Mouse (Mus musculus) cerebellum, postnatal 36 days (tissue): ENCODE measurements around the gene Il11.
A peak's percentile ranks its signal among the peaks of the same experiment; 100 is the strongest.
"Not testable (repeated sequence)": the region's sequence is repeated elsewhere in the genome, so short reads cannot be mapped to it uniquely, and the experiment has no call there.

Experiments
- DNase-seq, 2 experiments: peaks; one replicate each; pipeline ENCODE4 v3.0.0; 2021 to 2022; ENCODE audit warnings: mixed read lengths in 2 of 2

The Il11 gene

DNA sequence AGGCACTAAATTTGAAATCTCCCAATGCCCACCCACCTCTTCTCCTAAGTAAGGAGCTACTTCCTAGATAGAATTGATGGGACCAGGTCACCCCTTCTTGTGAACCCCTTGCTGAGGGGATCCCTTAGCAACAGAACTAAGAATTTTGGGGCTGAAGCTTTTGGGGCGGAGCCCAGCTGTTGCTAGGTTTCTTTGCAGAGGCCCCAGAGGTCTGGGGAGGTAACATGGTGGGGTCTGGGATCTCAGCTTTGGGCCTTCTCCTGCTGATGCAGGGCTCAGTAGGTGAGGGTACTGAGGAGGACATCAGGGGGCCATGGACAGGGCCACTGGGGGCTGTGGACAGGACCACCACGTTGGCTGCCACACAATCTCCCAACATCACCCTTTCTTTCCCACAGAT, at the start of gene Il11, which contains the start of gene Tmem190:
TSS of gene Il11 (minus strand) at position 101 of the 400 bp plus-strand sequence.
TSS of gene Tmem190 (plus strand) at position 179 of the 400 bp plus-strand sequence.
- no peak for DNase-seq

DNA sequence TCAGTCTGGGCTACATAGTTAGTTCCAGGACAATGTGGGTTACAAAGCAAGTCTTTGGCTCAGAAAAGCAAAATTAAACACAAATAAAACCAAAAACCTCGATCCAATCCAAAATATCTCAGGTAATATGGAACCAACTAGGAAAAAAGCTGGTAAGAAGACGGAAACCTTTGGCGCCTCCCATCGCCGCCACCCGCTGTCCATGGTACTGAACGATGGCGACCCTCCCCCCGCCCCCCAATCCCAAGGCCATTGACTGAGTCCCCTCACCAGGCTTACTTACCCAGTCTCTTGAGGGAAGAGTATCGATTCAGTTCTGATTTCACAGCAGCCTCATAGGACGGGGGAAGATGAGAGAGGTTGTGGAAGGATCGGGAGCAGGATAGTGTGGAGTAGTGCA, 47.8 kb upstream of the Il11 start:
- DNase-seq = no peak

GRCm38 (mm10) chr7:4825365-4825764, 42.7 kb upstream of the Il11 start:
- no peak for DNase-seq

DNA sequence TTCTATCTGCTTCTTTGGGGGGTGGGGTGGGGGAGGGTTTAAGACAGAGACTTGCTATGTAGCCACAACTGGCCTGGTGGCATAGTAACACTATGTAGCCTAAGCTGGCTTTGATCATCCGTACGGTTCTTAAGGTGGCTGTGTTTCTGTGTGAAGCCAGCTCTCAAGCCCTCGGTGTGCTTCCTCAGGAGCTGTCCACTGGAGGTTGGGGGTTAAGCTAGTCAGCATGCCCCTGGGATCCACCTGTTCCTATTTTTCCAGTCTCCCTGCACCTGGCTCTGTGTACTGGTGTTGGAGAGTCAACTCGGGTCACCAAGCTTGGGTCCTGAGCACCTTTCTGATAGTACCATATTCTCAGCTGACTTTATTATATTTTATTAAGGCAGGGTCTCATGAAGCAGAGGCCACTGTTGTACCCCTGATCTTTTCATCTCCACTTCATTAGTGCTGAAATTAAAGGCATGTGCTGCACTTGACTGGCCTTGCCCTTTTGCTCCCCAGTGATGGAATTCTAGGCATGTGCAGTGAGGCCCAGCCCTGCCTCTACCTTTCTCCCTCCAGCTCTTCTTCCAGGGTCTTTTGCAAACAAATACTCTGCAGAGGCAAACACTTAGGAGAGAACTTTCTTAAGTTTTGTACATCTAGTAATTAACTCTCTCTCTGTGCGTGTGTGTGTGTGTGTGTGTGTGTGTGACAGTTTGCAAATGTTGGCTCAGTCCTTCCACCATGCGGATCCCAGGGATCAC, 39.7 kb upstream of the Il11 start:
- no peak for DNase-seq

DNA sequence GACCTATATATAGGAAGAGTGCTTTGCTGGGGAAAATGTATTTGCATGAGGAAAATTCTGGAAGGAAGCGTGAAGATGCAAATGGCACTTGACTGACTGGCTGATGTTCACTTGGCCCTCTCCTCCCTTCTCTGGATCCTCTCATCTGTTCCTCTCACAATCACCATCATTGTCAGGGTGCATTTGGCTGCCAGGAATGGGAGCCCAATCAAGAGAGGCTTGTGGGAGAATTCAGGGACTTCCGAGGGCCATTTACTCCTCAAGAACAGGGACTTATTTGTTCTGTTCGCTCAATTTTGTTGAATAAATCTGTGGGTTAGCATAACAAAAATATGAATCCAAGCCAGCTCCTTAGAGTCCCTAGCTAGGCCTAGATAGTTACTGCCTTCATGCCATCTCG, 39.0 kb upstream of the Il11 start:
- no peak for DNase-seq

DNA sequence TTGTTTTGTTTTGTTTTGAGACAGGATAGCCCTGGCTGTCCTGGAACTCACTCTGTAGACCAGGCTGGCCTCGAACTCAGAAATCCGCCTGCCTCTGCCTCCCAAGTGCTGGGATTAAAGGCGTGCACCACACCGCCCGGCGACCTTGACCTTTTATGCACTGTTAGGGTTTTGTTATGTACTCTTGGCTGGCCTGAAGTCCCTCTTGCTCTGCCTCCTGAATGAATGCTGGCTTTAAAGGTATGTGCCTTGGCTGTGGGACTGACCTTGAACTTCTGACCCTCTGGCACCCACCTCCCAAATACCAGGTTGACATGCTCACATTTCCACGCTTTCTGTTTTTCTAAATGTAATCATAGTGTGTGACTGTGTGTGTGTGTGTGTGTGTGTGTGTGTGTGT, 38.3 kb upstream of the Il11 start:
- not testable (repeated sequence) for DNase-seq

GRCm38 (mm10) chr7:4816559-4816958, 33.9 kb upstream of the Il11 start:
- DNase-seq = no peak

DNA sequence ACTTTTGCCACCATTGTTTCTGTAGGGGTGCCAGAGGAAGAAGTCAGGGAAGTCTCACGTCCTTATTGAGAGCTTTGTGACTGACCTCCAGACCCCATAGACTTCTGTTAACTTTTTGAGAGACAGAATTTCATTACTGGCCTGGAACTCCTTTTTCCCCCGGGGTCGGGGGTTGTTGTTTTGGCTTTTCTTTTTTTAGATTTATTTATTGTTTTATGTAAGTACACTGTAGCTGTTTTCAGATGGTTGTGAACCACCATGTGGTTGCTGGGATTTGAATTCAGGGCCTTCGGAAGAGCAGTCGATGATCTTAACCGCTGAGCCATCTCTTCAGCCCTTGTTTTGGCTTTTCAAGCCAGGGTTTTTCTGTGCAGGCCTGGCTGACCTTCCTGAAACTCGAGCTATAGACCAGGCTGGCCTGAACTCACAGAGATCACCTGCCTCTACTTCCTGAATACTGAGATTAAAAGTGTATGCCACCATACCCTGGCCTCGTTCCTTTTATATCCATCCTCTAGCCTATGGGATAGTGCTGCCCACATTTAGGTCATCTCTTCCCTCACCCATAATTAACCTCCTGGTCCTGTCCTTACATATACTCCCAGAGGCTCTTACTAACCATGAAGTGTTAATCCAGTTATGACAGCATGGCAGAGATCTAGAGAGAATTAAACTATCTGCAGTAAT, 30.6 kb upstream of the Il11 start:
- DNase-seq = no peak

DNA sequence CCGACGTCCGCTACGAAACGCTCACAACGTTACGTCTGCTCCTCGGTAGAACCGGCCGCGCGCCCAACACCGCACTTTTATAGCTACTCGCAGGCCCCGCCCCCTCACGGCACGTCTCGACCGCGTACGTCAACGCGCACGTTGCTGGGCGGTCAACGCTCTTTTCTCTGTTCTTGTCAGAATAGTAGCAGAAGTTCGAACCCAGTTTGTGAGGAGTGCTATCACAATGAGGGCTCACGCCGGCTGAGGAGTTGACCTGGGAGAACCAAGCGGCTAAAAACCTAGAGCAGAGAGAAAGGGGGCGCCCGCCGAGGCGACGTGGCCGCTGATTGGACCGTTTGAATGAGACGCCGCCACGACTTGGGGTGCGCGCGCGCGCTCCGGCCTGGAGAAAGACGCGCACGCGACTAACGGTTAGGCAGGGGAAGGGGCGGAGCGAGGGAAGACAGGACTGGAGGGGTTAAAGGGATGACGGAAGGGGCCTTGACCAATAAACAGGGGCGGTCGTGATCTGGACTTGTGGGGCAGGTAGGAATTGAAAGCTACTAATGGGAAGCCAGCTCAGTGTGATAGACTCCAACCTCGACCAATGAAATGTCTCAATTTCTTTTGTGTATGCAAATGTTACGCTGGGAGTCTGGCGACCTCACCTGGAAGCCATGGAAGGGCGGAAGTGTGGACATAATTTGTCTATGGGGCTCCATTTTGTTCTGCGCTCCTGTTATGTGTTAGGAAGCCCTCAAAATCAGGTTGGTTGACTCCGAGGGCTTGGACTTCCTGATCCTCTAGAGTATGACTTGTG, 29.8 kb upstream of the Il11 start, which contains the start of gene Ube2s:
TSS of gene Ube2s (minus strand) at position 288 of the 802 bp plus-strand sequence.
- DNase-seq = peak; percentile 97

DNA sequence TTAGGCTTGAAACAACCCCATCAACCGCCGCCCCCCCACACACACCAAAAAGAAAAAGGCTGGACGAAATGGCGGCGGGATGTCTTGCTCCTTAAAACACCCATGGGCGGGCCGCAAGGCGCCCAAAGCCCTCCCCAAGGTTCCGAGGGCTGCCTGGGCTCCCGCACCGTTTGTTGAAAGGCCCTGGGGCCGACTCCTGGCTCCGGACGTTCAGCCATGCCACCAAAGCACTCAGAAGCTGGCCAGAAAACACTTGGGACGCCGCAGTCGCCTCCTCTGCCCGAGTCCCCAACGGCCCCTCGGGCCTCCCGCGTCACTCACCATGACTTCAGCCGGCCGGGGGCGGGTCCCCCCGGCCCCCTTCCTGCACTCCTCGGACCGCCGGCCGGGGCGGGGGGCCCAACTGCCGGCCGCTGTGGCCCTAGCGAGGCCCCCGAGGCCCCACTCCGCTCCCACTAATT, 29.2 kb upstream of the Il11 start:
- no peak for DNase-seq

GRCm38 (mm10) chr7:4811131-4811530, 28.5 kb upstream of the Il11 start:
- DNase-seq = not testable (repeated sequence)

DNA sequence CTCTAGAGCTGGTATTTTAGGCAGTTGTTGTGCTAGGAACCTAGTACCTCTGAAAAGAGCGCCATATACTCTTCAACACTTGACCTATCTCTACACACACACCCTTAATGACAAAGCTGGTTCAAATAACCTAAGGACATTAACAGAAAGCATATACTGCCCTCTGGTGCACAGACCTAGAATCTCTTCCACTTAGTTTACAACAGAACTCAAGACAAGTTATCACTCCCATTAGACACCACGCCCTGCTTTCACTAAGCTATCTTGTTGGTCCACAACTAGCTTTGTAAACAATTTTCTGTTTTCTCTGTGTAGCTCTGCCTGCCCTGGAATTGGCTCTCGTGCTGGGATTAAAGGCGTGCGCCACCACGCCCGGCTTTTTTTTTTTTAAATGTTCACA, 24.1 kb upstream of the Il11 start:
- DNase-seq = peak in 1 of 2 experiments; percentile 45

- no peak for DNase-seq
Measured at GRCm38 (mm10) chr7:4802247-4802646, 19.6 kb upstream of the Il11 start.

DNA sequence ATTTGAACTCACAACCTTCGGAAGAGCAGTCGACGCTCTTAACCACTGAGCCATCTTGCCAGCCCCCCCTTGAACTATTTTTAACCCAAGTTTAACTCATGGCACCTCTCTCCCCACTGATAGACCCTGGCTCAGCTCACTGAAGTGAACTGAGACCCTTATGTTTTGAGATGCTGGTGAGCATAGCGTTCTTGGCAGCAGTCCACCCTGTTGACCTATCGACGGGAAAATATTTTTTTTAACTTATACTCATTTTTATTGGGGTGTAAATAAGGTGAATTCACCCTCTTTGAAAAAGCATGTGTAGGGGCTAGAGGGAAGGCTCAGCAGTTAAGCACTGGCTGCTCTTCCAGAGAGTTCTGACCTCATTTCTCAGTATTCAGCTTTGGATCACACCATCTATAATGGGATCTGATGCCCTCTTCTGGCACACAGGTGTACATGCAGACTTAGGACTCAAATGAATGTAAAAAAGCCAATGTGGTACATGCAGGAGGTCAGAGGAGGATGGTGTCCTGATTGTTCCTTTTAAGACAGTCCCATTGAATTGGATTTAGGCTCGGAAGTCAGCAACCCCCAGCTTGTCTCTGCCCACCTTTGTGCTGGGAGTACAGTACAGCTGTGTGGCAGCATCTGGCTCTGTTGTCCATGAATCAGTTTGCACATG, 13.2 kb upstream of the Il11 start:
- DNase-seq = peak in 1 of 2 experiments; percentile 37

- DNase-seq = no peak
Measured at GRCm38 (mm10) chr7:4794631-4795168, 12.0 kb upstream of the Il11 start.

GRCm38 (mm10) chr7:4793674-4794073, 11.0 kb upstream of the Il11 start:
- no peak for DNase-seq

DNA sequence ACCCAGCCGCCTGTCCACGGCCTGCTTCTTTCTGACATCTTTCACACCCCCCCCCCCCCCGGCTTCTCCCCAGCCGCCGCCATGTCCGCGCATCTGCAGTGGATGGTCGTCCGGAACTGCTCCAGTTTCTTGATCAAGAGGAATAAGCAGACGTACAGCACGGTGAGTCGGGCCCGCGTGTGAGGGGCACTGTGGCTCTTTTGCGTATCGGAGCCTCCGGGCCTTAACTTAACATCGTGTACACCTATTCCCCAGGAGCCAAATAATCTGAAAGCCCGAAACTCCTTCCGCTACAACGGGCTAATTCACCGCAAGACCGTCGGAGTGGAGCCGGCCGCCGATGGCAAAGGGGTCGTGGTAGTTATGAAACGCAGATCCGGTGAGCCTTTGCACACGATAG, 10.6 kb upstream of the Il11 start:
- DNase-seq = not testable (repeated sequence)

DNA sequence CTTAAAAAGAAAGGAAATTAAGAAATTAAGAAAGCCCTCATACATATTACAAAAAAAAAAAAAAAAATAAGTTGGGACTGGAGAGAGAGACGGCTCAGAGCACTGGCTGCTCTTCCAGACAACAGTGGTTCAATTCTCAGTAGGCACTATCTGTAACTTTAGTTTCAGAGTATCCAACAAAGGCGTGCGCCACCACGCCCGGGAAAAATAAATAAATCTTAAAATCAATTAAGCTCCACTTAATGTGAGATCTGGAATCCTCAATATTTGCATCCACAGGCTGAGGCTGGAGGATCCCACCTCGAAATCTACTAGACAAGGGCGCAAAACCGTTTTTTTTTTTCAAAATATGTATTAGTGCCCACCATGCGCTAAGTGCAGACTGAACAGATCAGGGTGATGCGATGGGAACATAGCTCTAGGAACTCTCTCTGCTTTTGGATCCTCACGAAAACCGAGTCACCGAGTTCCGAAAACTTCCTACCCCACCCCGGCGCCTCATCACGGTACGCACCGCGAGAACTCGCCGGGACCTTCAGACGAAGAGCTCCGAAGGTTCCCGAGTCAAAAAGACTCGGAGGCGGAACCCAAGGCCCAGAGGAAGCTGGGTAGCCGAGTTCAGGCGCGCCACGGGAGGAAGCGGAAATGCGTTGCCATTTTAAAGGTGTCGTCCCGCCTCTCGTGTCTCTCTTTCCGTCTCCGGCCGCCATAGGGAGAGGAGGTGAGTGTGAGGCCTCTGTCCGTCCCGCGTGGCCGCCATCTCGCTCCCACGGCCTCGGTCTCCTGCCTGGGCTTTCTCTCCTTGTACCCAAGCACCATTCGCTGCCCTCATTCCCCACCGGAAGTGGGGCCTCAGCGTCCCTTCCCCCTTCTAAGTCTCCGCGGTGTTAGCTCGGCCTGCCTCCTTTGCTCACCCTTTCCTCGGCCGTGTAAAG, 9.9 kb upstream of the Il11 start, which contains the start of gene Rpl28:
TSS of gene Rpl28 (plus strand) at position 597 of the 935 bp plus-strand sequence.
- peak; percentile 93 to 94 for DNase-seq

GRCm38 (mm10) chr7:4789436-4789935, 6.8 kb upstream of the Il11 start, which contains the start of gene Tmem238:
Tmem238 (minus strand) TSS chr7:4789656.
- peak in 1 of 2 experiments; percentile 77 for DNase-seq
